Mouse (Mus musculus) kidney, postnatal 14 days (tissue): ENCODE measurements around the gene Zfp719.

Source experiments
- DNase-seq: peaks from one replicate; pipeline ENCODE4 v3.0.0; 2022; ENCODE audit warnings: mixed read lengths

Zfp719 gene

DNA sequence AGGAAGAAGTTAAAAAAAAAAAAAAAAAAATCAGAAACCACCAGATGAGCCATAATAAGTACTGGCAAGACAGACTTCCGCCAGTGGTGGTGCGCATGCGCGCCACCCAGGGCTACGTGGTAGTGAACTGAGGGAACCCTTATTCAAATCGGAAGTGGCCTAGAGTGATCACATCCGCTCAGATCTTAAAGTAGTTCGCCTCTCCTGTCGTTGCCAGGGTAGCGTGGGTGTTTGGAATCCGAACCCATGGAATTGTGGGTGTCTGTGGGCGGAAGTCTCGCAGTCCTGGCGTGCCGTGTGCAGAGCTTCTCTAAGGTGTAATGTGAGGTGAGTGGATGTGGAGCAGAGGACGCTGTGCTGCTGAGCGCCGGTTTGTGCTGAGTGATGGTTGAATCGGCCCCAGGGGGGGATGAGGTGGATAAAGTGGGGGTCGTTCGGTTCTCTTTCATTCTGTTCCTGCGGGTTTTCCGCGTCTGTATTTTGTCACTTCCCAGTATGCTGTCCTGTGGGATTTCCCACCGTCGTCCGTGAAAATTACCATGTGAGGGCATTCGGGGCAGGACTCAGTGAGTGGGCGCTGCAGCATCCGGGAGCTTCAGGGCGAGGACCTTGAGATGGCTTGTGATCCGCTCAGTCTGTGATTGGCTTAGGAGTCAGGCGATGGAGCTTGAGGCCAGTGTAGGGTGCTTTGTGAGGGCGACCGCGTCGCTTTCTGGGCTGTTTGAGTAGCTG is at the start of gene Zfp719:
TSS of gene Zfp719 (plus strand) at position 171 of the 732 bp plus-strand sequence.
- peak; percentile 94 for DNase-seq

DNA sequence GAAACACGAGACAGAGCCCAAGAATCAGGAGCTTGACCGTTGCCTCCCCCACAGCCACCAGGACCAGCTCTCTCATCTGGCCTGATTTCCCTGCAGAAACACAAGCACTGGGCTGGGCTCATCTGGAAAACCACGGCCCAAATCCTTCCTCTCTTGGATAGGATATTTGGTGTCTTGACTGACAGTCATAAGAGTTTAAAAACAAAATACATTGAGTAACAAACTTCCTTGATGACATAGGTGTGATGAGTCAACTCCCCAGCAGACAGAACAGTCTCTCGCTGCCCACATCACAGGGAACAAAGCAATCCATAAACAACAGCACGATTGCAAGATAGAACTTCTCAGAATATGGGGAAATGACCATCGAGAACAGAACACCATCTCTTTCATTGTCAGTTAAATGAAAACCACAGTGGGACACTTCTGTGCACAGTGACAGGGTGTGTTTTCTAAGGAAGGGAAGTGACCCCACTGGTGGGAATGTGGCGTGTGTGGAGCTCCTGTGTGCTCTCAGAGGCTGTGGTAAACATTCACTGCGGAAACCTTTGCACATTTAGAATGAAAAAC is 49.1 kb upstream of the Zfp719 start:
- no peak for DNase-seq

DNA sequence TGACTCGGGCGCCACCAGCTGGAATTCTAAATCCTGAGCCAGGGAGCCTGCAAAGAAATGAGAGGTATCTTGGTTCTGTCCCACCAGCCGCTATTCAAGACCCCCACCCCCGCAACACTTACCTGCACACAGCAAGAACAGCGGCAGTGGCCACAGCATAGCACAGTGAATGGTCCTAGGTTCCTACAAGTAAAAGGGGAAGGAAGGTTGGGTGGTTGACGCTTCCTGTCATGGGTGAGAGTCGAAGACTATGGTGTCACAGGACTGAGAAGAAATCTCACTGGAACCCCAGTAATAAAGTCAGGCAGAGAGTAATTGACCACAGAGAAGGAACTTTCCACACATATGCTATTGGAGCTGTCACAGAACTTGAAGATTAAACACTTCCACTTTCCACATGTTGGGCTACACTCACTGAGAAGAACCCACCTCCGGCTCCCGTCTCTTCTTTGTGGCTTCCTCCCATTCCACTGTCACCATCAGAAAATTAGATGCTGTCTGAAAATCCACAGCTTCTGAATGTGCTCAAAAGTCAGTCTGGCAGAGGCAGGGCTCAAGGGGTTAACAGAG is 46.4 kb upstream of the Zfp719 start:
- DNase-seq, result no peak

DNA sequence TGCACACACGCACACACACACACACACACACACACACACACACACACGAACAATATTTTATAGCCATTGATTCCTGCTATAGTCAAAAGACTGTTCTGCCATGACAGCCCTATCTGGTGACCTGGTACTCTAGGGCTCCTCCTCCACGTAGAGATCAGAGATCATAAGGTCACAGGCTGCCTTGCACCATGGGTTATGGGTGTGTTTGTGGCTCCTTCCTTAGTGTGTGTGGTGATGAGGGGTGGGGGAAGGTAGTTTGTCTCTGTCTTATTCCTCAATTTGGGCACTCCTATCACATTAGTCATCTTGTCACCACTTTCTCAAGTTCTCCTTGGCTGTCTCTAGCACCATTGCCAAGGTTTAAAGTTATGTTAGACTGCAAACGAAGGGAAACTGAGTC is 40.9 kb upstream of the Zfp719 start:
- no peak for DNase-seq

DNA sequence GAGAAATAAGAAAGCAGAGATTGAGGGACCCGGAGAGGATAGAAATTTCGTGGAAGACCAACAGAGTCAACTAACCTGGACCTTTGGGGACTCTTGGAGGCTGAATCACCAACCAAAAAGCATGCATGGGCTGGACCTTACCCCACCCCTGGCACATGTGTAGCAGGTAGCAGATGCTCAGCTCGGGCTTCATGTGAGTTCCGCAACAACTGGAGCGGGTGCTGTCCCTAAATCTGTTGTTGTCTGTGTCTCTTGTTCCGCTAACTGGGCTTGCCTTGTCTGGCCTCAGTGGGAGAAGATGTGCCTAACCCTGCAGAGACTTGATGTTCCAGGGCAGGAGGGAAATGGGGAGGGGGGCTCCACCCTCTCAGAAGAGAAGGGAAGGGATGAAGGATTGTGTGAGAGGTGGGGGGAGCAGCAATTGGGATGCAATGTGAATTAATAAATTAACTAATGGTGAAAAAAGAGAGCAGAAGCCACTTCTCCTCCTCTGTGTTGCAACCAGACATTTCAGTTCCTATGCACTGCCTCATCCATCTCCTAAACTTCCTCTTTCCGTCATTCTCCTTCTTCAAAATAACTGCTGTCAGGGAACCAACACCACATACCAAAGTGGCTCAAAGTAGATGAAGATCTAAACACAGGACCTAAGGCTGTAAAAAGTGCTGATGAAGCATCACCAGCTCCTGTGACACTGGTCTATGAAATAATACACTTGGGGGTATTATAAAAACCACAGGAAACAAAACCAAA is 35.0 kb upstream of the Zfp719 start, which contains the start of gene Cd33:
TSS of gene Cd33 (minus strand) at position 204 of the 753 bp plus-strand sequence.
- DNase-seq, result no peak

DNA sequence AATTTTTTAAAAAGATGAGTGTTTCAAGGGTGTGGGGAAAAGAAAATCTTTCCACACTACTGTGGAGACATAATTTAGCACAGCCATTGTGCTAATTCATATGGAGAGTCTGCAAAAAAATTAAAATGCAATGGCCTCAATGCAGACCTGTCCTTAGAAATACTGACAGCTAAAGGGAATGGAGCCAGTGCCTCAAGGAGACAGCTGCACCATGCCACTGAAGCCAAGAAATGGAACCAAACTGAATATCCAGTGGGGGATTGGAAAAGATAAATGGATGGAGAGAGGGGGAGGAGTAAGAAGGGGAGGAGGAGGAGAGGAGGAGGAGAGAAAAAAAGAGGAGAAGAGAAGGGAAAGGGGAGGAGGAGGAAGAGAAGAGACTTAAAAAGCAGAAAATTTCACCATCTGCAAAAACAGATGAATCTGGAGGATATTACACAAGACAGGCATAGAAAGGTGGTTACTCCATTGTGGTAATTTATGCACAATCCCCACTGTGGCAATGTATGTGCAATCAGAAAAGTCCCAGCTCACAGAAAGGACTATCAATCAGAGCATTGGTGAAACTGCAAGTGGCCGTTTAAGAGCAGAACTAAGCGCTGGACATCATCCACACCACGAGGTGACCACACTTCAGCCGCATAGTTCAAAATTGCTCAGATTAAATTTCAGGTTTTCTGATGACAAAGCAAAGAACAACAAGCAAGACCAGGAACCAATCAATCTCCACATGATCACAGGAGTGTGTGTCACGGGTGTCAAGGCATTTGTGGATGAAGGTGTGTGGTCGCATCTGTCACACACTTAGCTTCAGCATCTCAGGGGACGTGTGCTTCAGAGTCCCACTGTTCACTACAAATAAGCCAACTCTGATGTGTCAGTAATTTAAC is 33.5 kb upstream of the Zfp719 start:
- DNase-seq, result no peak

DNA sequence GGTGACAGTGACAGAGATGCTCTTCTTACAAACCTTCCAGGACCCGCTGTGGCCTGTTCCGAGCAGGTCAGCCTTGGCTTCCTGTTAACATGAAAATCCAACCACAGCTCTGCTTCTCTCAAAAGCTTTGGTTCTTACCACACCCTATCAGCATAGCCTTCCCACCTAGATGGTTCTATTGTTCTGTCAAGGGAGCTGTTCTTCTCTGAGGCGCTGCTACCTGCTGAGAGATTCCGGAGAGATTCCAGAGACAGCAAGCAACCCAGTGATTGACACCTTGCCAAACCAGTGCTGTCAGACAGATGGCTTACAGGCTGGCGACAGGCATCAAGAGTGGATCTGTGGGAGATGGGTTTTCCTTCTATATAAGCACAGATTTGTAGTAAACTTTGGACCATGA is 31.7 kb upstream of the Zfp719 start:
- no peak for DNase-seq

DNA sequence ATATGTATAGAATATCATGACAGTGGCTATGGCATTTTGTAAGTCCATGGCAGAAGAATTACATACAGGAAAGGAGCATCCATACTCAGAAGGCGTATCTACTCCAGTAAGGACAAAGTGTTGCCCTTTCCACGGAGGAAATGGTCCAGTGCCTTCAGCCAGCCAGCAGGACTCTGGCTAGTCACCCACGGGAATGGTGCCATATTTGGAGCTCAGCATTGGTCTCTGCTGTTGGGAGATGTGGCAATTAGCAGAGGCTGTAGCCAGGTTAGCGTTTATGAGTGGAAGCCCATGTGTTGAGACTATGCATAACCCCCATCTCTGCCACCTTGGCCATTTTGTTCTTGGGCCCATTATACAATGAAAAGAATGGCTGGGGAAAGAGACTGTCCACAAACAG is 31.2 kb upstream of the Zfp719 start:
- no peak for DNase-seq

DNA sequence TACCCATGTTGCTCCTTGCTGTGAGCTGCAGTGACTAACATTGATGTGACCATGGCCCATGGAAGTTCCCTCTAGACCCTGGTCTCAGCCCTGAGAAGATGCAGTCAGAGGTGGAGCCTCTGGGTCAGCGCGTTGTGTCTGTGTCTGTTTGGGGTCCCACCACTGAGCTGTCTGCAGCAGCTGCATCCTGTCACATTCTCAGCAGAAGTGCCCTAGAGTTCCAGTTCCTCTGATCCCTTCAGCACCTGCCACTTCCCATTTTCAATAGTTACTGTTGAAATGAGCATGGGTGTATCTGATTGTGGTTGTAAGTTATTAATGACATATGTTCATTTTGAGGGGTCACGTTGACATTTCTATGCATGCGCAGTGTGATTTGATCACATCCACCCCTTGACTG is 26.3 kb upstream of the Zfp719 start:
- DNase-seq, result no peak

DNA sequence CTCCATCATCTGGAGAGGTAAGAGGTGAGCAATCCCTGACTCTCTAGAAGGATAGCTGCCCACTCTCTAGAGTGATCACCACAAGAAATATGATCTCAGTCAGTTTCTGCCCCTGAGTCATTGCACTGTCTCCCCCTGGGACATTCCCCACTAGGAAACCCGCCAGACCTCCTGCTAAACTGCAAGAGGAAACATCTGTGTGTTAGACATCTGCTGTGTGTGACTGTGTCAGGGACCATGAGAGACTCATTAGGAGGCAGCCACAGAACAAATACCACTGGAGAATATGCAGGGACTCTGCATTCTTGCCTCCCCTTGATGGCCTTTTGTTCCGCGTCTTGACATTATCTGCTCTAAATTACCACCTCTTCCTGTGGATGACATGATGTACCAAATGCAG is 24.9 kb upstream of the Zfp719 start:
- DNase-seq, result peak; percentile 34

DNA sequence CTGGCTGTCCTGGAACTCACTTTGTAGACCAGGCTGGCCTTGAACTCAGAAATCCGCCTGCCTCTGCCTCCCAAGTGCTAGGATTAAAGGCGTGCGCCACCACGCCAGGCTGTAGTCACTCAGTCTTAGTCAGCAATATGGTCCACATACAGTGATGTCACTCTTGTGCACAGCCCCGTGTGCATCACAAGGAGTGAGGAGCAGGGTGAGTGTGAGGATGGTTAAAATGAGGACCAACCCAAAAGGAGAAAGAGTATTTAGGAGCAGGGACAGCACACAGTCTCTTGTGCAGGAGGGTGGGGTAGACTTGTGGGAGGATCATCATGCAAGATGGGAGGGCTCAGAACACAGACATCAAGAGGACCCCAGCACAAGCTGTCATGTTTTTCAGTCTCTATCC is 24.1 kb upstream of the Zfp719 start:
- DNase-seq, result no peak

DNA sequence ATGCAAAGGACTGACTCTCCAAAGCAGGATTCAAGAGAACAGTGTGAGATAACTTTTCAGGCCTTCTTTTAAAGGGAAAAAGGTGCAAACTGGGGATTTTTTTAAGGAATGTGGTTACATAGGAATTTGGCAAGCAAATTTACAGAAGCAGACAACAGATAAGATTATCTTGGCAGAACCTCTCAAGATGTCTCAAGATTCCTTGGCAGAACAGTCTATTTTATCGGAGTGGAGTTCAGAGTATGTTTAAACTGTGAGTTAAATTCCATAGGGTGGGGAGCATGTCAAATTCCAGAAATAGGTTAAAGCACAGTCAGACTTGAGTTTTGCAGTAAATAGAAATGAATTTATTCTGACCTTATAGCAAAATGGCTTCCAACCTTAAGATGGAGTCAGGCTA is 22.5 kb upstream of the Zfp719 start:
- no peak for DNase-seq

DNA sequence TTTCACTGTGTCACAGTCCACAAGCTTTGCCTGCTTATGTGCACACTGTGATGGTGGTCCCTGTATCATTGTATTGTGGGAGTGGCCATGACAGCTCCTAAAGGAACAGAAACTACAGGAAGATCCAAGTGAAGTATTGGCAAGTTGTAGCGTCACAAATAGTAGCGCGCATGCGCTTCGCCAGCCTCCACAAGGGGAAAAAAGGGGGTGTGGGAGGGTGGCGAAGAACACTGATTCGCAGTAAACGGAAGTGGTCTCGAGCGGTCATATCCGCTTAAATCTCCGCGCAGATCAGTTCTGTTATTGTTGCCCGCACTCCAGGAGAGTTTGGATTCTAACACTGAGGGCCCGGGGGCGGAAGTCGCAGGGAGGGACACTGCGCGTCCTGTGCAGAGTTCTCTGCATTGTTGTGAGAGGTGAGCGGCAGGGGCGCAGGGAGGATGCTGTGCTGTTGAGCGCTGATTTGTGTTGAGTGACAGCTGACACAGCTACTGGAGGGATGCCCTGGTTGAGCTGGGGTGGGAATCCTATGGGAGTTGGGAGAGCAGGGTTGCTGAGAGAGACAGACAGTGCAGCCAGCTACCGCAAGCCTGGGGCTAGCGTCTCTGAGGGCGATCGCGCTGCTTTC is 17.3 kb upstream of the Zfp719 start, which contains the start of gene Zfp658:
TSS of gene Zfp658 (plus strand) at position 251 of the 628 bp plus-strand sequence.
- peak; percentile 90 for DNase-seq

DNA sequence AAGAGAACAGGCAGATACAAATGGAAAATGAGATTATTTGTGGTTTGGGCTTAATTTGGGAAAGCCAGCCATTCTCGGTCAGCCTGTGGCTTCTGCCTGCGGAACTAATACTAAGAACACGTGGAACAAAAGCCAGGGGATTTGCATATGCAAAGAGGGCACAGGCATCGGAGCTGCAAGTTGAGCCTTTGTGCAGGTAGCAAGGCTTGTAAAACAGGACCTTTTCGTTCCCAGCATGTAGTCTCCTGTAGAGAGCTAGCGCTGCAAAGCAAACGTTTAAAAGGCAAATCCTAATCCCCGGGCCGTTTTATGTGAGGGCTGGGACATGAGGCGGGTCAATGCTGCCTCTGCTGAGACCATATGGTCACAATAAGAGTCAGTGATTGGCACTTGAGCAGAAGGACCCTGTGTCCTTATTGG is 16.7 kb upstream of the Zfp719 start:
- DNase-seq, result peak; percentile 24

DNA sequence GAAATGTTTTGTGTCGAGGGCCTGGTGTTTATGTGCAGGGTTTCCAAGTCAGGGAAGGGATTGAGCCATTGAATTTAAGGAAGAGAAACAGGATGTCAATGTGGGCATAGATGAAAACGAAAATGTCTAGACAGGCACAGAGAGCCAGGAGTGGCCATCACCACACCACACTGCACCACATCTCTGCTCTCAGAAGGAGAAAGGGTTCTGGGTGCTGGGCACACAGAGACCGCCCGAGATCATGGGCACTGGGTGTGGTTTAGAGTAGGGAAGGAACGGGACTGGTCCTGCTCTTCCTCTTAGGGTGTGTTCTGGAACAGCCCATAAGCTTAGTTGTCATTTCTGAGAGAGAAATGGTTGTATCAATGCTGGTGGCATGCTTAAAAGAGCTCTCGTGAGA is 16.1 kb upstream of the Zfp719 start:
- DNase-seq, result no peak

DNA sequence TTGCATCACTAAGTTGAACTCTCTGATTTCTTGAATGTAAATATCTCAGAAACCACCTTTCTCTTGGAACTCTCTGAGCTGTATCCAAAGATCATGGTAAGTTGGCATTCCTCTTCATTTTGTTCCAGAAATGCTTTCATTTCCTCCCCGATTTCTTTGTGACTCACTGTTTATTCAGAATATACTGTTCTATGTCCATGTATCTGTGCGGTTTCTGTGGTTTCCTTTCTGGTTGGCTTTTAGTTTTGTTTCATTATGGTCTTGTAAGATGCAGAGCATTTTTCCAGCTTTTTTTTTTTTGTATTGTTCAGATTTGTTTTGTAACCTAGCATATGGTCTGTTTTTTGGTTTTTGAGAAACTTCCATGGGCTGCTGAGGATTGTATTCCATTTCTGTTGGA is 8.2 kb upstream of the Zfp719 start:
- DNase-seq, result no peak

DNA sequence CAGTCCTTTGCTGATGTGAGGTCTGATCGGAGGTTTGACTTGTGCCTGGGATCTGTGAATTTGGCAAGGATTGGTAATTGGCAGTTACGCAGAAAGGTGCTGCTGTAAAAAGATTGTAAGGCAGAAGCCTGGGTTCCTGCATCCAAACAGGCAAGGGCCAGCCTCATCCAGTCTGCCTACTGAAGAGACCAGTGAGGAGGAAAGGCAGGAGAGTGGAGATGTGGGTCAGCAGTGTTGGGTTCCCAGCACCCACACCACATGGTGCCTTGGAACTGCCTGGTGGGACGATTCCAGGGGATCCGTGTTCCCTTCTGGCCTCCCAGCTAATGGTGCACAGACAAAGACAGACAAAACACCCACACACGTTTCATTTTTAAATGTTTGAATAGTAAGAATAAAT is 1.1 kb downstream of the Zfp719 start:
- DNase-seq, result no peak

DNA sequence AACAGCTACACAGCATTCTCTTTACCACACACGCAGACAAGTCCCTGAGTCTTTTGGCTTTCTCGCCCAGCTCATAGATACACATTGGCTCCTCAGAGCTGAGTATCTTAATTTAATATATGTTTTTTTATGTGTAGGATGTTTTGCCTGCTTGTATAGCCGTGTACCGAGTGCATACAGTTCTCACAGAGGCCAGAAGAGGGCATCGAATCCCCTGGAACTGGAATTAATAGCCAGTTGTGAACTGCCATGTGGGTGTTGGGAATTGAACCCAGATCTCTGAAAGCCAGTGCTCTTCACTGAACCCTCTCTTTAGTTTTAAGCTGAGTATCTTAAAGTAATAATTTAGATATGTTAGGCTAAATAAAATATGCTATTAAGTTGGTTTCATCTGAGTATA is 5.4 kb downstream of the Zfp719 start:
- no peak for DNase-seq

DNA sequence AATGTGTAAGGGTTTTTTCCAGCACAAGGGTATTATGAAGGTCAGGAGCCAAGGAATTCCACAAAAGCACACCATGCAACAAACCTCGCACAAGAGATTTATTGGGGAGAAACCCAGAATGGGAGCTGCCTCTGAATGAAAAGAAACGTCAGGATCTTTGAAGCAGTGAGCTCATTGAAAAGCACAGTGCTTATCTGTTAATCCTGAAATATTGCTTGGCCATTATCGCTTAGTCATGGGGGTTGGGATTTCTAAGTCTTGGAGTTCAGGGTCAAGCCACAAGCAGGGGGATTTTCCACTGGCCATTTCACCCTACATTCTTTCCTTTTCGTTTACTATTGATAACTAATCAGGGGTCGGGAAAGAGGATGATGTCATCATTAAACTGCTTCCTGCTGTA is 22.5 kb downstream of the Zfp719 start:
- DNase-seq, result no peak

DNA sequence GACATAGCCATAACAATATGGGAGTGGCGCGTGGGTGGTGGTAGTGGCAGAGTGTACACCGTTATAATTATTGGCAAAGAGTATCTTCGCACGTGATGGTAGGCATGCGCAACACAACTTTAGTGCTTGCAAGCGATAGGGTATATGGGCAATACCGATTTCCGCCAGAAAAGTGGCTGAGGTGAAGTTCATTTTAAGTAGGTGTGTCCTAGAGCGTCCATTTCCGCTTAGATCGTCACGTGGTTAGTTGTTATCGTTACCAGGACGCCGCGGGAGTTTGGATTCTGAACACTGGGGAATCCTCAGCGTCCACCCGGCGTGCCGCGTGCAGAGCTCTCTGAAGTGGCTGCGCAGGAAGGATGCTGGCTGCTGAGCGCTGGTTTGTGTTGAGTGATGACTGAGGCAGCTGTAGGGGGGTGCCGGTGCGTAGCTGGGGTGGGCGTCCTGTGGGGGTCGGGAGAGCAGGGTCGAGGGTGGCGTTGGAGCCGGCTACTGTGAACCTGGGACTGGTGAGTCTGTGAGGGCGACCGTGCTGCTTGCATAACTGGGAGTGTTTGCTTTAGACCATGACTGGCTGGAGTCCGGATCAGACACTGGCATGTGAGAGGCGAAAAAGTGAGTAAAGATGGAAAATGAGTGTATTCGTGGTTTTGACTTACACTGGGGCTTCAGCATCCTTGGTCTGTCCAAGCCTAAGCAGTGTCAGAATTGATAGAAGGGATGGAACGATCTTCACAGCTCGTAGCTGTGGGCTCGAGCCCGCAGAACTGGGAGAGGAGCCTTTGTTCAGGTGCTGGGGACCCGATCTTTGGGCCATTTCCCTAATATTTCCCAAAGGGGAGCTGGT is 27.7 kb downstream of the Zfp719 start, which contains the start of gene Zfp819:
TSS of gene Zfp819 (plus strand) at position 274 of the 847 bp plus-strand sequence.
- peak; percentile 63 for DNase-seq

DNA sequence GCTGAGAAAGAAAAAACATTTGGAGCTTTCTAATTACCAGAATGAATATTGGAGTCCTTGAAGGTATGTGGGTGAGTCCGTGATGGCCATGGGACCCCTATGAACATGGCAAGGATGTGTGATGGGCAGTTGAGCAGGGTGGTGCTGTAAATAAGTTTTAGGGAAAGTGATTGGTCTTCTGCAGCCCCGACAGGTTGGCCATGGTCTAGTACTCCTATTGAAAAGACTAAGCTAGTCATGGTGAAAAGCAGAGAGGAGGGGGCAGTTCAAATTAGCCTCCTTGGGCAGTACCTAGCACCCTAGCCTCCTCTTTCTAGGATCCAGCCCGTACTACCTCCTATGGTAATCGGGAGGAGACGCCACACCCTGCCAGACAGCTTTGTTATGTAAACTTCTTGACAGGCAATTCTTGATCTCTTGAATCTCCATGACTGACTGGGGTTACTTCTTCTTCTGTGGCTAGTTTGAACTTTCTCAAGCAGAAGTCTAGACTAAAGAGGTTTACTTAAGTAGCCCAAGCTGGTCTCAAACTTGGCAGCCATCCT is 28.4 kb downstream of the Zfp719 start:
- DNase-seq, result no peak
